Mouse (Mus musculus) bone marrow, adult 2 months (tissue): ENCODE data around the gene Bcl9l.

ENCODE experiments used
- CTCF ChIP-seq: fragments of 200-500 bp; IDR thresholded peaks from 2 replicates; pipeline ENCODE4 v1.5.1; 2011; ENCODE audit warnings: low read length, control low read depth; ENCODE audit not compliant: control insufficient read depth, insufficient read depth
- POLR2A ChIP-seq: fragments of 200-500 bp; IDR thresholded peaks from 2 replicates; pipeline ENCODE4 v1.6.1; 2011; ENCODE audit warnings: low read depth, mild to moderate bottlenecking, control low read depth, low read length, borderline replicate concordance; ENCODE audit not compliant: control insufficient read depth

DNA sequence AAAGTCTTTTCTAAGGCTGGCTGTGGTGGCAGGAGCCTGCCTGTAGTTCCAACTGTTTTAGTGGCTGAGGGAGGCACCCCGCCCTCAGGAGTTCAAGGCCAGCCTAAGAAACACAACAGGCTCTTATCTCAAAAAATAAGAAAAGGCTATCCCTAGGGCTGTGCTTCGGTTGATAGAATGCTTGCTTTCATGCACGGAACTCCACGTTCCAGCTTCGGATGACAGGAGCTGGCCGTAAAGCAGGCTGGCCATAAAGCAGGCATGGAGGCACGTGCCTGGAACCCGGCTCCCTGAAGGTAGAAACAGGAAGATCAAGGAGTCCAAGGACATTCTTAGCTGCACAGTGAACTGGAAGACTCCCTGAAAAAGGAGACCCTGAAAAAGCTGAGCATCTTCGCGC lies 8.7 kb downstream of the Bcl9l start:
- TF ChIP-seq CTCF = no peak
- no peak for TF ChIP-seq POLR2A
